Mouse (Mus musculus) midbrain, embryonic 13.5 days (tissue): Measurements from ENCODE around the gene Rnps1. TPM values are rescaled to one million over a fixed set of nuclear protein-coding genes. Genes with fewer than 3 reads are reported as not detected.
"Not testable (repeated sequence)": the region's sequence is repeated elsewhere in the genome, so short reads cannot be mapped to it uniquely, and the experiment has no call there.

Experiments used
- ATAC-seq: fragments of 200-750 bp; cut with Nextera tagmentation; 2 replicates; pipeline ENCODE4 v1.8.0; 2017; ENCODE audit warnings: mild to moderate bottlenecking, moderate TSS enrichment, moderate library complexity
- H3K27ac ChIP-seq: fragments of 300-500 bp; sonication (generic); 2 replicates; pipeline ENCODE4 v1.5.1; 2015; ENCODE audit warnings: inconsistent platforms, mild to moderate bottlenecking, moderate library complexity
- H3K27me3 ChIP-seq: fragments of 300-500 bp; sonication (generic); 2 replicates; pipeline ENCODE4 v1.6.1; 2015; ENCODE audit warnings: mild to moderate bottlenecking, inconsistent platforms
- H3K36me3 ChIP-seq: fragments of 300-500 bp; sonication (generic); 2 replicates; pipeline ENCODE4 v1.6.1; 2015; ENCODE audit warnings: mild to moderate bottlenecking, inconsistent platforms
- H3K4me1 ChIP-seq: fragments of 300-500 bp; sonication (generic); replicated peaks from 2 replicates; pipeline ENCODE4 v1.6.1; 2015; ENCODE audit warnings: inconsistent platforms
- H3K4me2 ChIP-seq: fragments of 300-500 bp; sonication (generic); replicated peaks from 2 replicates; pipeline ENCODE4 v1.6.1; 2015; ENCODE audit warnings: moderate library complexity, mild to moderate bottlenecking, inconsistent platforms
- H3K4me3 ChIP-seq: fragments of 300-500 bp; sonication (generic); replicated peaks from 2 replicates; pipeline ENCODE4 v1.5.1; 2015; ENCODE audit warnings: mild to moderate bottlenecking, inconsistent platforms
- H3K9ac ChIP-seq: fragments of 300-500 bp; sonication (generic); replicated peaks from 2 replicates; pipeline ENCODE4 v1.6.1; 2015; ENCODE audit warnings: mild to moderate bottlenecking, inconsistent platforms
- H3K9me3 ChIP-seq: fragments of 300-500 bp; sonication (generic); 2 replicates; pipeline ENCODE4 v1.6.1; 2016; ENCODE audit warnings: mild to moderate bottlenecking, inconsistent platforms
- WGBS: fragments of 180-500 bp; shearing (Covaris S2); methylation state at CpG from one replicate; pipeline ENCODE4 v1.1.7; 2015; 5-methylcytosine and 5-hydroxymethylcytosine counted together
- polyA plus RNA-seq: library from polyadenylated mRNA; unstranded; fragments of >200 nt; fragmentation: Nextera tagmentation; extraction: Ambion mirVana; gene quantifications from 2 replicates; pipeline ENCODE4 v1.2.1, GENCODE M21; 2015

Gene Rnps1
- polyA plus RNA-seq, 1 experiment from 2014 or later, result 370 TPM

- Histone ChIP-seq H3K4me2 (no peak overlapping the region), H3K36me3 (peaks cover 83% of the 10 kb centered on the region), H3K9me3 (no peaks in the 10 kb centered on the region), H3K27me3 (no peaks in the 10 kb centered on the region), H3K4me3 (no peak overlapping the region), H3K9ac (no peak overlapping the region), H3K4me1 (no peaks in the 10 kb centered on the region), H3K27ac (no peak overlapping the region)
- ATAC-seq, result no peak
- 89% methylated on average over 12 of the region's 12 CpGs for WGBS
Observed at GRCm38 (mm10) chr17:24407116-24407803, 7.1 kb upstream of the Rnps1 start.

DNA sequence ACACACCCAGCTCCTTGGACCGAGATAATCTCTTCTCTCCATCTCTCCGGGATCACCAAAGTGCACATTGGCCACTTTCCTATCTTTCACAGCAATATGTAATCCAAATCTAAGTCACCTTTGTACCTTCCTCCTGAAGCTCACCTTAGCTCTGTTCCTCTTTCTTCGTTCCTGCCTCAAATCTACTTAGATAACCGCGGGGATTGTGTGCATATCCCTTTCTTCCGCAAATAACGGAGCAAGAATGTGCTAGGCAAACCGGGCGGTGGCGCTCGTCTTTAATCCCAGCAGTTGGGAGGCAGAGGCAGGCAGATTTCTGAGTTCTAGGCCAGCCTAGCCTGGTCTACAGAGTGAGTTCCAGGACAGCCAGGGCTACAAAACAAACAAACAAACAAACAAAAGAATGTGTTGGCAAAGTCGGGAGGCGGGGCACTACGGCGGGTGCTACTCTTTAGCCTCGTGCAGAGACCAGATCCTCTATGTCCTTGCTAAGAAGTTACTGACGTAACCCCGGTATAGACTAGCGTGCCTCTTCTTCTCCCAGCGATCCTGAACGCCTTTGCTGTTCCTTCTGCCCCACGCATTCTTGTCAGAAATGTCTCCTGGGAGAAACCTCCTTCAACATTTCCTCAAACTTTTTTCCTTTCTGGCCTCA lies 681 bp upstream of the Rnps1 start:
- WGBS, result 36% methylated on average over 22 of the region's 22 CpGs

DNA sequence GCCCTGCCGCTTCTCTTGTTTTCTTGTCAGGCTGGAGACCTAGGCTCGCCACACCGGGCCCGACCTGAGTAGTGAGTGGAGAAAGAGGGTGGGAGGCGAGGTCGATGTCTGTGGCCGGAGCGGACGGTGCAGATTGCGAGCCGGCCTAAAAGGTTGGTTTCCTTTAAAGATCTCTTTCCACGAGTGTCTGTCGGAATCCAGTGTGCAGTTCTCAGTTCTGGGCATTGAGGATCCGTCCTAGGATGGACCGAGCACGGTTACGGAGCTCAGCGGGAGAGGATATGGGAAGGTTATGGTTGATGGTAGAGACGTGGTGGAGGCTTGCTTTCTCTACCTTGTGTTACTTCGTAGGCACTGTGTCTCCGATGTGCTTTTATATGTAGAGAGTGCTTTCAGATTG lies 646 bp downstream of the Rnps1 start:
- Histone ChIP-seq H3K27ac (peak overlapping the region; percentile 89), H3K9ac (peak overlapping the region; percentile 96), H3K36me3 (peaks cover 36% of the 10 kb centered on the region), H3K9me3 (no peaks in the 10 kb centered on the region), H3K27me3 (no peaks in the 10 kb centered on the region), H3K4me1 (peaks cover 36% of the 10 kb centered on the region), H3K4me3 (peak overlapping the region; percentile 97), H3K4me2 (peak overlapping the region; percentile 97)
- no peak for ATAC-seq
- WGBS, result 0% methylated on average over 21 of the region's 21 CpGs

More for the DNA sequence above, 681 bp upstream of the Rnps1 start:
- ATAC-seq, result peak; percentile 59
- Histone ChIP-seq H3K9ac (peak overlapping the region; percentile 66), H3K9me3 (no peaks in the 10 kb centered on the region), H3K36me3 (peaks cover 36% of the 10 kb centered on the region), H3K4me3 (peak overlapping the region; percentile 97), H3K4me2 (peak overlapping the region; percentile 97), H3K27ac (peak overlapping the region; percentile 58), H3K27me3 (no peaks in the 10 kb centered on the region), H3K4me1 (peaks cover 36% of the 10 kb centered on the region)

- Histone ChIP-seq H3K36me3 (peaks cover 39% of the 10 kb centered on the region), H3K4me1 (peaks cover 36% of the 10 kb centered on the region), H3K9ac (peak overlapping the region; percentile 96), H3K27me3 (no peaks in the 10 kb centered on the region), H3K9me3 (no peaks in the 10 kb centered on the region), H3K4me3 (peak overlapping the region; percentile 97), H3K27ac (no peak overlapping the region), H3K4me2 (peak overlapping the region; percentile 97)
- no peak for ATAC-seq
- WGBS, result 94% methylated on average over 3 of the region's 3 CpGs
Observed at GRCm38 (mm10) chr17:24416051-24416652, 1.8 kb downstream of the Rnps1 start.

DNA sequence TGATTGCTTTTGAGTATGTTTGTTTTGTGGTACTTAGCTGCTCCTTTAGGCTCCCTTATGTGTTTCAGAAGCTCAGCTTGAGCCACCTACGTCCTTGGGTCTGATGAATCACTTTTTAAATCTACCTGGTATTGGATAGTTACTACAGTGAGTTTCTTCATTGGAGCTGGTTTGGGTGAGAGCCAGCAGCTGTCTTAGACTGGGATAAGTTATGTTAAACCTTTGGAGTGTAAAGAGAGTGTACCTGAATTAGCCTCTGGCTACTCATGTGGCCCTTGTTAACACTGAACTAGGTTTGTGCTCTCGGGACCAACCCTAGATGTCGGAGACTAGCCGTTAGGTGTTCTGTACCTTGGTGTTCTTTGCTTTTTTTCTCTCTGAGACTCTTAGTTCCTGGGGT lies 8.7 kb downstream of the Rnps1 start:
- Histone ChIP-seq H3K36me3 (peaks cover 71% of the 10 kb centered on the region), H3K4me3 (no peak overlapping the region), H3K4me1 (peaks cover 11% of the 10 kb centered on the region), H3K9me3 (no peaks in the 10 kb centered on the region), H3K9ac (no peak overlapping the region), H3K27me3 (no peaks in the 10 kb centered on the region), H3K4me2 (no peak overlapping the region), H3K27ac (no peak overlapping the region)
- no peak for ATAC-seq
- WGBS, result 95% methylated on average over 4 of the region's 4 CpGs

- peaks cover 16% of the 10 kb centered on the region for H3K4me1 ChIP-seq
- peaks cover 57% of the 10 kb centered on the region for H3K36me3 ChIP-seq
- no peak overlapping the region for H3K27ac ChIP-seq
- no peak overlapping the region for H3K4me2 ChIP-seq
- no peak overlapping the region for H3K9ac ChIP-seq
- no peaks in the 10 kb centered on the region for H3K27me3 ChIP-seq
- no peaks in the 10 kb centered on the region for H3K9me3 ChIP-seq
- no peak overlapping the region for H3K4me3 ChIP-seq
- 95% methylated on average over 5 of the region's 5 CpGs for WGBS
- ATAC-seq, result no peak
Observed at GRCm38 (mm10) chr17:24424489-24424888, 10.1 kb downstream of the Rnps1 start.

DNA sequence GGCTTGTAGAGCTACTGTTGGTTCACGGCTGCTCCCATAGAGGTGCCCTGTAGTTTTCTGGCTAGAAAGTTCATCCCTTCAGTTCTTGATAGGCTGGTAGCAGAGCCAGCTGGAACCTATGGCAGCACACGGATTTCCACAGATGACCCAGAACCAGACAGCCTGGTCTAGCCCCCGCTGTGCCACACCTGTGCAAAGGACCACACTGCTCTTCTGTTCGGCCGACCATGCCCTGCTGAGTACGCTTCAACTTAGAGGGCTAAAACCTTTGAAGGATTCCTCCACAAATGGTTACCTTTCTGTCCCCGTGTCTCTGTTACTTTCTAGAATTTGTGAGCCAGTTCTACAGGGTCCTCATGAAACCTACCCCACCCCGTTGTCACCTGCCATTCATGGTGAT lies 11.0 kb downstream of the Rnps1 start:
- not testable (repeated sequence) for H3K4me3 ChIP-seq, H3K4me2 ChIP-seq, H3K9me3 ChIP-seq, H3K9ac ChIP-seq, H3K27me3 ChIP-seq, H3K27ac ChIP-seq, ATAC-seq
- Histone ChIP-seq H3K4me1 (peaks cover 21% of the 10 kb centered on the region), H3K36me3 (peaks cover 49% of the 10 kb centered on the region)
- WGBS, result over 99% methylated on average over 5 of the region's 8 CpGs

GRCm38 (mm10) chr17:24425905-24426304 lies 11.5 kb downstream of the Rnps1 start:
- peaks cover 43% of the 10 kb centered on the region for H3K36me3 ChIP-seq
- H3K27ac ChIP-seq, result peak overlapping the region; percentile 91
- ATAC-seq, result no peak
- 86% methylated on average over 7 of the region's 7 CpGs for WGBS
- no peaks in the 10 kb centered on the region for H3K27me3 ChIP-seq
- H3K4me2 ChIP-seq, result peak overlapping the region; percentile 67; the same call in 1 of the 2 replicates
- H3K4me1 ChIP-seq, result peaks cover 21% of the 10 kb centered on the region
- H3K9me3 ChIP-seq, result no peaks in the 10 kb centered on the region
- H3K9ac ChIP-seq, result no peak overlapping the region
- peak overlapping the region; percentile 66; the same call in 1 of the 2 replicates for H3K4me3 ChIP-seq

DNA sequence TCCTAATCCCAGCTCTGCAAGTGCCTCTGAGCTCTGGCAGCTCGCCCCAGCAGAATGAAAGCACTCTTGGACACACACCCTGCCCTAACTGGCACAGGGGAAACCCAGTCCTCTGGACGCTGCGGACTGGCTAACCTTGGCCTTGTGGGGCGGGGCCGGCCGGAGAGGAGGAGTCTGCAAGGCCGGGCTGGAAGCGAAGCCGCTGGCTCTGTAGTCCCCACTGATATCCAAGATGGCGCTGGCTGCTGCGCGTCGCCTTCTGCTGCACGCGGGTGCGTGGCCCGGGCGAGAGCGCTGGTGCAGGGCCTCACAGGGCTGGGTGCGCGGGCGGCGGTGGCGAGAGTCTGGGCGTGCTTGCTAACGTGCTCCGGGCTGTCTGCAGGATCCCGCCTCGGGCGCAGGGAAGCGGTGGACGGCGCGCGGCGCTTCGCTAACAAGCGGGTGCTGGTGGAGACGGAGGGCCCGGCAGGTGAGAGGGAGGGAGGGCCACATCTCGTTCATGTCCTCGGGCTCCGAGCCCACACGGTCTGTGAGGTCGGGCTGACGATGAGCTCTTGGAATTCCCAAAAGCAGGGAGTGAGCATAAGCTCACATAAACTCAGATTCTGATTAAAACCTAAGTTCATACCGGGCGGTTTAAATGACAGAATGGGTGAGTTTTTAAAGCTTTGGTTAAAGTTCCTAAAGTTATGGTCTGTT lies 12.3 kb downstream of the Rnps1 start, which contains the start of gene Eci1:
TSS of gene Eci1 (plus strand) at position 171 of the 699 bp plus-strand sequence.
- H3K27me3 ChIP-seq, result no peaks in the 10 kb centered on the region
- peak; percentile 99 for ATAC-seq

DNA sequence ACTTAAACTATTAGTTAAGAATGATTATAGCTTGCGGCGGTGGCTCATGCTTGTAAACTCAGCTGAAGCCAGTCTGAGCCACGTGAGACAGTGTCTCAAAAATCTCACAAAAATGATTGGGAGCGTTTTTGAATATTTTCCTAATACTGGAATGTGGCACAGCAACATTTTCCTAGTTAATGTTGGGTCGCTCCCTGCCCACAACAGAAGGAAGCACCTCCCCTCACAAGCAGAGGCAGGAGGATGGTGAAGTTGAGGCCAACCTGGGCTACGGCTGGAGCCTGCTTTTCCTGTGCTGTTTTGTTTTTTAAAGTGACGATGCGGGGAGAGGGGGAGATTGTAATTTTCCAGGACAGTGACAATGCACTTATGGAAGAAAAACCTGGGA lies 12.8 kb downstream of the Rnps1 start:
- H3K9ac ChIP-seq, result peak overlapping the region; percentile 80
- peaks cover 21% of the 10 kb centered on the region for H3K4me1 ChIP-seq
- peaks cover 31% of the 10 kb centered on the region for H3K36me3 ChIP-seq
- no peak for ATAC-seq
- H3K4me2 ChIP-seq, result peak overlapping the region; percentile 67
- no peaks in the 10 kb centered on the region for H3K9me3 ChIP-seq
- peak overlapping the region; percentile 91; the same call in 1 of the 2 replicates for H3K27ac ChIP-seq
- H3K27me3 ChIP-seq, result no peaks in the 10 kb centered on the region
- 6% methylated on average over 8 of the region's 8 CpGs for WGBS
- peak overlapping the region; percentile 66 for H3K4me3 ChIP-seq

More for the DNA sequence above, 12.3 kb downstream of the Rnps1 start, which contains the start of gene Eci1:
- H3K9me3 ChIP-seq, result no peaks in the 10 kb centered on the region
- H3K36me3 ChIP-seq, result peaks cover 36% of the 10 kb centered on the region
- peak within 1 kb of the TSS; percentile 80 for H3K9ac ChIP-seq
- H3K4me3 ChIP-seq, result peak within 1 kb of the TSS; percentile 66
- H3K4me1 ChIP-seq, result peaks cover 21% of the 10 kb centered on the region
- 0% methylated on average over 48 of the region's 48 CpGs for WGBS
- peak within 1 kb of the TSS; percentile 91 for H3K27ac ChIP-seq
- H3K4me2 ChIP-seq, result peak within 1 kb of the TSS; percentile 67

DNA sequence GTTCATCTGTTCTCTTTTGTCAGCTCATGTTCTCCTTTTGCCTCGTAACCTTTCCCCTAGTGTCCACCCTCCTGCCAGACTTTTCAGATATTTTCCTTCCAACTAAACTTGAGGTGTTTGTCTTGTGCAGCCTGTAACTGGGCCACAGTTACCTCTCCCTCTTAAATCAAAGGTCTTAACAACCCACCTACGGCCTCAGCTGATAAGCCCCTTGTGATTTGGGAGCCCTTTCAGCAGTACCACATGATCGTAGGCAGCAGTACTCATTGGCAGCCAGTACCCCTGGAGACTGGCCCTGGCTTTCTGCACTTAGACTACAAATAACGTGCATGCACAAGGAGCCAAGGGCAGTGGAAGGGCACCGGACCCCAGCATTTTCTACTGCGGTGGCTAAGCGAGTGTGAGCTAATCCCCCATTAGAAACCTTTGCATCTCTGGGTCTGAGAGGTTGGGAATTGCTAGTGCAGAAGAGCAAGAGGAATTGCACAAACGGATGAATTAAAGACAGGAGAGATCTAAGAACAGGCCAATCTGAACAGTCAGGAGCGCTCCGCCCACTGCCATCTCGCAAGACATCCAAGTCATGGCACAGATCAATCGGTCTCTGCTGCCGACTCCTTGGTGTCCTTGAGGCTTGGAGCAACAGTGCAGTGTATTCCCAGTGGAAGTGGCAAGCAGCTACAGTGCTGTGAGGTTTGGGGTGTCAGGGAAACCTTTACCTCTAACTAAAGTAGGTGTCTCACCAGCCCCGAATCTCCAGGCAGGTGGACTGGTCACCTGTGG lies 15.0 kb downstream of the Rnps1 start:
- Histone ChIP-seq H3K4me2 (no peak overlapping the region), H3K27me3 (no peaks in the 10 kb centered on the region), H3K9ac (no peak overlapping the region), H3K9me3 (no peaks in the 10 kb centered on the region), H3K4me1 (peaks cover 21% of the 10 kb centered on the region), H3K4me3 (no peak overlapping the region), H3K27ac (no peak overlapping the region), H3K36me3 (peaks cover 22% of the 10 kb centered on the region)
- no peak for ATAC-seq
- 81% methylated on average over 14 of the region's 14 CpGs for WGBS
